Mouse (Mus musculus) hindbrain, embryonic 11.5 days (tissue): ENCODE results near the gene Gm21970. TPM values are rescaled to one million over a fixed set of nuclear protein-coding genes. Genes with fewer than 3 reads are reported as not detected.
"Not testable (repeated sequence)": the region's sequence is repeated elsewhere in the genome, so short reads cannot be mapped to it uniquely, and the experiment has no call there.

Experiments used
- ATAC-seq: fragments of 200-750 bp; cut with Nextera tagmentation; 2 replicates; pipeline ENCODE4 v1.8.0; 2017; ENCODE audit warnings: mild to moderate bottlenecking, moderate TSS enrichment, moderate library complexity; ENCODE audit not compliant: low FRiP score
- DNase-seq: peaks from one replicate; pipeline ENCODE4 v3.0.0-alpha.2; 2015; ENCODE audit warnings: low spot score
- H3K27ac ChIP-seq: fragments of 300-500 bp; sonication (generic); 2 replicates; pipeline ENCODE4 v1.5.1; 2014; ENCODE audit warnings: mild to moderate bottlenecking, low read depth, low read length
- H3K27me3 ChIP-seq: fragments of 300-500 bp; sonication (generic); 2 replicates; pipeline ENCODE4 v1.6.1; 2014; ENCODE audit warnings: mild to moderate bottlenecking, low read length, moderate library complexity, mixed read lengths; ENCODE audit not compliant: control insufficient read depth, insufficient read depth
- H3K36me3 ChIP-seq: fragments of 300-500 bp; sonication (generic); 2 replicates; pipeline ENCODE4 v1.6.1; 2014; ENCODE audit warnings: mild to moderate bottlenecking, low read length, moderate library complexity, mixed read lengths; ENCODE audit not compliant: control insufficient read depth, insufficient read depth
- H3K4me1 ChIP-seq: fragments of 300-500 bp; sonication (generic); replicated peaks from 2 replicates; pipeline ENCODE4 v1.6.1; 2014; ENCODE audit warnings: low read length, mixed read lengths; ENCODE audit not compliant: control insufficient read depth, insufficient read depth
- H3K4me2 ChIP-seq: fragments of 300-500 bp; sonication (generic); replicated peaks from 2 replicates; pipeline ENCODE4 v1.6.1; 2014; ENCODE audit warnings: mild to moderate bottlenecking, low read depth, low read length
- H3K4me3 ChIP-seq: fragments of 300-500 bp; sonication (generic); 2 replicates; pipeline ENCODE4 v1.5.1; 2014; ENCODE audit warnings: low read depth, low read length
- H3K9ac ChIP-seq: fragments of 300-500 bp; sonication (generic); 2 replicates; pipeline ENCODE4 v1.6.1; 2014; ENCODE audit warnings: low read depth, low read length
- H3K9me3 ChIP-seq: fragments of 300-500 bp; sonication (generic); 2 replicates; pipeline ENCODE4 v1.6.1; 2016; ENCODE audit warnings: low read length; ENCODE audit not compliant: control insufficient read depth
- WGBS: fragments of 180-500 bp; shearing (Covaris S2); extraction: QIAGEN DNeasy Blood & Tissue Kit; methylation state at CpG from one replicate; pipeline ENCODE4 v1.1.7; 2014; 5-methylcytosine and 5-hydroxymethylcytosine counted together
- polyA plus RNA-seq: library from polyadenylated mRNA; unstranded; fragments of >200 nt; fragmentation: Nextera tagmentation; extraction: Ambion mirVana; gene quantifications from 2 replicates; pipeline ENCODE4 v1.2.1, GENCODE M21; 2014

Gene Gm21970
- polyA plus RNA-seq, 1 experiment from 2014 or later = not detected

- ATAC-seq = no peak
- 92% methylated on average over 3 of the region's 3 CpGs for WGBS
Observed at GRCm38 (mm10) chr16:91434119-91434518, 42.6 kb downstream of the Gm21970 start.

GRCm38 (mm10) chr16:91438081-91438480 is 46.6 kb downstream of the Gm21970 start:
- DNase-seq (no peak), ATAC-seq (no peak)
- H3K4me3 ChIP-seq = no peak overlapping the region
- WGBS = 80% methylated on average over 3 of the region's 3 CpGs
- no peaks in the 10 kb centered on the region for H3K27me3 ChIP-seq
- H3K36me3 ChIP-seq = no peaks in the 10 kb centered on the region
- no peak overlapping the region for H3K4me2 ChIP-seq
- no peak overlapping the region for H3K27ac ChIP-seq
- H3K9me3 ChIP-seq = no peaks in the 10 kb centered on the region
- no peak overlapping the region for H3K9ac ChIP-seq
- H3K4me1 ChIP-seq = no peaks in the 10 kb centered on the region

More at GRCm38 (mm10) chr16:91434119-91434518, 42.6 kb downstream of the Gm21970 start:
- no peak for DNase-seq
- Histone ChIP-seq H3K4me1 (no peaks in the 10 kb centered on the region), H3K4me3 (no peak overlapping the region), H3K27me3 (no peaks in the 10 kb centered on the region), H3K27ac (no peak overlapping the region), H3K36me3 (no peaks in the 10 kb centered on the region), H3K4me2 (no peak overlapping the region), H3K9me3 (no peaks in the 10 kb centered on the region), H3K9ac (no peak overlapping the region)

- H3K9ac ChIP-seq, H3K9me3 ChIP-seq, H3K36me3 ChIP-seq, H3K27ac ChIP-seq, H3K27me3 ChIP-seq, H3K4me3 ChIP-seq, H3K4me1 ChIP-seq, H3K4me2 ChIP-seq, ATAC-seq, DNase-seq: not testable (repeated sequence)
- WGBS = 95% methylated on average over 1 of the region's 1 CpGs
Observed at GRCm38 (mm10) chr16:91438599-91438998, 47.1 kb downstream of the Gm21970 start.

GRCm38 (mm10) chr16:91441366-91441765 is 49.8 kb downstream of the Gm21970 start:
- ATAC-seq = no peak
- Histone ChIP-seq H3K27ac (no peak overlapping the region), H3K9ac (no peak overlapping the region), H3K4me3 (no peak overlapping the region), H3K4me1 (no peaks in the 10 kb centered on the region), H3K36me3 (no peaks in the 10 kb centered on the region), H3K9me3 (no peaks in the 10 kb centered on the region), H3K27me3 (no peaks in the 10 kb centered on the region), H3K4me2 (no peak overlapping the region)
- 61% methylated on average over 7 of the region's 7 CpGs for WGBS
- DNase-seq = no peak

- no peak overlapping the region for H3K27ac ChIP-seq
- H3K4me2 ChIP-seq = no peak overlapping the region
Observed at GRCm38 (mm10) chr16:91441811-91442240, 50.3 kb downstream of the Gm21970 start.

GRCm38 (mm10) chr16:91442446-91442845 is 50.9 kb downstream of the Gm21970 start:
- Histone ChIP-seq H3K27ac (no peak overlapping the region), H3K4me1 (no peaks in the 10 kb centered on the region), H3K27me3 (no peaks in the 10 kb centered on the region), H3K4me2 (no peak overlapping the region), H3K36me3 (no peaks in the 10 kb centered on the region), H3K9me3 (no peaks in the 10 kb centered on the region), H3K9ac (no peak overlapping the region), H3K4me3 (no peak overlapping the region)
- DNase-seq (no peak), ATAC-seq (no peak)
- 71% methylated on average over 4 of the region's 4 CpGs for WGBS

More at GRCm38 (mm10) chr16:91441811-91442240, 50.3 kb downstream of the Gm21970 start:
- Histone ChIP-seq H3K9ac (no peak overlapping the region), H3K9me3 (no peaks in the 10 kb centered on the region), H3K4me1 (no peaks in the 10 kb centered on the region), H3K4me3 (no peak overlapping the region), H3K36me3 (no peaks in the 10 kb centered on the region), H3K27me3 (no peaks in the 10 kb centered on the region)
- no peak for DNase-seq
- 87% methylated on average over 7 of the region's 7 CpGs for WGBS
- no peak for ATAC-seq

- Histone ChIP-seq H3K4me2 (no peak overlapping the region), H3K9me3 (no peaks in the 10 kb centered on the region), H3K4me1 (no peaks in the 10 kb centered on the region), H3K9ac (no peak overlapping the region), H3K36me3 (no peaks in the 10 kb centered on the region), H3K27me3 (no peaks in the 10 kb centered on the region), H3K27ac (no peak overlapping the region), H3K4me3 (no peak overlapping the region)
- 78% methylated on average over 8 of the region's 8 CpGs for WGBS
- ATAC-seq (no peak), DNase-seq (no peak)
Observed at GRCm38 (mm10) chr16:91443211-91443611, 51.7 kb downstream of the Gm21970 start.

GRCm38 (mm10) chr16:91444847-91445246 is 53.3 kb downstream of the Gm21970 start:
- H3K27ac ChIP-seq = no peak overlapping the region
- H3K9me3 ChIP-seq = no peaks in the 10 kb centered on the region
- H3K4me3 ChIP-seq = no peak overlapping the region
- no peaks in the 10 kb centered on the region for H3K36me3 ChIP-seq
- ATAC-seq (no peak), DNase-seq (no peak)
- 90% methylated on average over 4 of the region's 4 CpGs for WGBS
- H3K9ac ChIP-seq = no peak overlapping the region
- no peaks in the 10 kb centered on the region for H3K27me3 ChIP-seq
- no peaks in the 10 kb centered on the region for H3K4me1 ChIP-seq
- no peak overlapping the region for H3K4me2 ChIP-seq

GRCm38 (mm10) chr16:91445566-91445965 is 54.0 kb downstream of the Gm21970 start:
- no peaks in the 10 kb centered on the region for H3K27me3 ChIP-seq
- no peak overlapping the region for H3K4me2 ChIP-seq
- no peak for DNase-seq
- H3K36me3 ChIP-seq = no peaks in the 10 kb centered on the region
- no peak for ATAC-seq
- H3K27ac ChIP-seq = no peak overlapping the region
- H3K4me1 ChIP-seq = no peaks in the 10 kb centered on the region
- no peak overlapping the region for H3K4me3 ChIP-seq
- WGBS = 85% methylated on average over 5 of the region's 5 CpGs
- no peaks in the 10 kb centered on the region for H3K9me3 ChIP-seq
- H3K9ac ChIP-seq = no peak overlapping the region
